Mouse (Mus musculus): ENCODE data around the gene Tbcb.

DNA sequence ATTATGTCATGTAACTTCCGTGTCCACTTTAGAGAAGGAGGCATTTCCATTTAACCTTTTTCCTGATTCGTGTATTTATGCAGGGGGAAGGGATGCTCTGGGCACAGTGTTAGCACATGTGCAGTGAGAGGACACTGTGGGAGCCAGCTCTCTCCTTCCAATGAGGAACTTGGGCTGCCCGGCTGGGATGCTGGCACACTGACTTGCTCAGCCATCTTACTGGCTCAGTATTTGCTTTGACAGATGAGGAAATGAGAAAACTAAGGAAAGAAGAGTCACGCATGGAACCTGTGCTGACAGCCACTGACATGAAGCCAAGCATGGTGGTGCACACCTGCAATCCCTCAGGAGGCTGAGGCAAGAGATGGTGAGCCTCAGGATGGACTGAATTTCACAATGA, 37.6 kb upstream of the Tbcb start:
- TF ChIP-seq CTCF (IDR thresholded peaks at IDR 0.05; ENCODE audit: low read depth, low read length) (no peak), POLR2A (IDR thresholded peaks at IDR 0.05; ENCODE audit: insufficient read depth, low read length) (no peak)

Data from ES-Bruce4 (cell line).